Comparison of ENCODE assay signal across 7 mouse cellular contexts in the genomic region with DNA sequence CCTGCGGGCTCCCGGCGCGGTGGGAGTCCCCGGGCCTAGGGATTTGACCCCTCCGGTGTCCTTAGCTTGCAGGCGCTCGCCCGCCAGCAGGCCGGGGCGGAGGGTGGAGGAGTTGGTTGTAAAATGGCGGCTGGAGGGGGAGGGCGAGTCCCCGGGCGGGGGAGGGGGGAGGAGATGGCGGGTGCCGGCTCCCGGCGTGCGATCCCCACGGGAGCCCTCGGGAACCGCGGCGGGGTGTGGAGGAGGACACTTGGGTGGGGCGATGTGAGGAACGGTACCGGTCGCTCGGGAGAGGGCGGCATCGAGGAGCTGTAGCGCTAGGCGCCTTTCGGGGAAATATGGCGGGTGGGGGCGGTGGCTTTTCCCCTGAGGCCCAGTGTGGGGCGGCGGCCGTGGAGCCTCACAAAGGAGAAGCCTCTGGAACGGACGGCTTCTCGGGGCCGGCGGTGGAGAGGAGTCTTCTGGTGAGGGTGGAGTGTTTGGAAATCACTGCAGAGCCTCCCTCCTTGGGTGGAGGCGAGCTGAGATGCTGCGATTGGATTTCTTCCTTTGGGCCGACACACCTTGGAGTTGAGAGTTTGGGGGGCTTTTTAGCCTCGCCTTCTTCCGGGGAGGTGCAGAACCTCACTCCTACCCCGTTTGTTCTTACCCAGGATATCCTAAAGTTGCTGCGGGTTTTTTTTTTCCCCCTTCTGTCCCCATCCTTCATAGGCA. TPM values are rescaled to one million over a fixed set of nuclear protein-coding genes. Genes with fewer than 3 reads are reported as not detected.
A peak's percentile ranks its signal among the peaks of the same experiment; 100 is the strongest.
DNase-seq lines count a peak whose midpoint lies in the region; ATAC-seq lines count a peak whose summit lies in the region.

No protein-coding gene starts in this region.

- under 1% methylated on average over 52 of the region's 52 CpGs for WGBS in hindbrain, embryonic 10.5 days

- no peaks in the 10 kb centered on the region for H3K27me3 ChIP-seq in hindbrain, embryonic 10.5 days (ENCODE audit: insufficient read depth, poor library complexity, severe bottlenecking)

- peak overlapping the region; percentile 99 for H3K4me3 ChIP-seq in hindbrain, embryonic 10.5 days

- intact Hi-C loops in left cerebral cortex, postnatal 36 days (cut with DNase I) = loop anchor here (2.0 kb wide), 1 partner anchor 17 kb away; no protein-coding TSS in a partner anchor

- peaks cover 24% of the 10 kb centered on the region for H3K36me3 ChIP-seq in hindbrain, embryonic 10.5 days

- peak; percentile 58 for DNase-seq in R1 (ENCODE audit: low read depth, low spot score)
- DNase-seq in c-Kit-negative CD71-positive TER-119-positive erythroid progenitor cells, embryonic 14.5 days (ENCODE audit: low read depth, low spot score) = peak; percentile 55
- peak; percentile 30 to 65 for DNase-seq in frontal cortex, adult 2 months (ENCODE audit: extremely low spot score in 1 of 2, low spot score in 1 of 2)
- DNase-seq in hindbrain, embryonic 10.5 days (ENCODE audit: low spot score) = no peak
- peak; percentile 86 to 87 for DNase-seq in left cerebral cortex, postnatal 36 days (ENCODE audit: low spot score in 2 of 2)
- peak; percentile 56 for DNase-seq in spleen, adult 12 weeks (ENCODE audit: low spot score)

- peak overlapping the region; percentile 100 for H3K27ac ChIP-seq in hindbrain, embryonic 10.5 days

- H3K4me1 ChIP-seq in hindbrain, embryonic 10.5 days (replicated peaks) = peaks cover 44% of the 10 kb centered on the region

- H3K9me3 ChIP-seq in hindbrain, embryonic 10.5 days = no peaks in the 10 kb centered on the region

- peak; percentile 20 for ATAC-seq in megakaryocyte progenitor cell, adult 5-6 weeks (replicated peaks; ENCODE audit: poor library complexity)

RNA-seq across cellular contexts. Expression of gene Ywhae, which starts 0.7 kb away (rescaled TPM):
- 1,066 and 1,088 TPM in 2 replicates for polyA plus RNA-seq in frontal cortex, adult 2 months (2012; rRNA removed)
- 1,323 and 1,330 TPM in 2 replicates for polyA plus RNA-seq in hindbrain, embryonic 10.5 days (2016; fragmentation: Nextera tagmentation; extraction: Ambion mirVana)
- total RNA-seq in left cerebral cortex, postnatal 36 days (2021) = 100 to 1,000 TPM; 954 to 971 TPM
- total RNA-seq in megakaryocyte progenitor cell, adult 5-6 weeks (2015) = 610 and 625 TPM in 2 replicates
- 325 and 442 TPM in 2 replicates for total RNA-seq in megakaryocyte progenitor cell, adult 5-6 weeks (2017)

RNA-seq across cellular contexts. Expression of gene Crk, which starts 54.3 kb away (rescaled TPM):
- 83.6 and 84.2 TPM in 2 replicates for polyA plus RNA-seq in frontal cortex, adult 2 months (2012; rRNA removed)
- polyA plus RNA-seq in hindbrain, embryonic 10.5 days (2016; fragmentation: Nextera tagmentation; extraction: Ambion mirVana) = 107 and 122 TPM in 2 replicates
- total RNA-seq in left cerebral cortex, postnatal 36 days (2021) = 100 to 1,000 TPM; 130 to 133 TPM
- 32.0 and 32.6 TPM in 2 replicates for total RNA-seq in megakaryocyte progenitor cell, adult 5-6 weeks (2015)
- total RNA-seq in megakaryocyte progenitor cell, adult 5-6 weeks (2017) = 28.4 and 40.0 TPM in 2 replicates
